Mouse (Mus musculus) mammary gland, adult 2 months (tissue): ENCODE results near the gene Zbtb38. TPM values are rescaled to one million over a fixed set of nuclear protein-coding genes. Genes with fewer than 3 reads are reported as not detected.

Experiments used
- polyA plus RNA-seq: library from polyadenylated mRNA; depleted of rRNA; stranded (reverse); fragments of >200 nt; gene quantifications from 2 replicates; pipeline ENCODE4 v1.2.3, GENCODE M21; 2012; ENCODE audit warnings: low replicate concordance; rRNA removed

Gene Zbtb38
- polyA plus RNA-seq: 9.2 and 10.3 TPM in 2 replicates

GRCm38 (mm10) chr9:96752603-96753114, at the start of gene Zbtb38:
Zbtb38 (minus strand) TSS chr9:96752831.

Other genes starting within 250 kb of the Zbtb38 start
- 0.06 TPM in 1 of 2 replicates, not detected in the other for gene Gm28729, start 227.6 kb downstream of the Zbtb38 start, polyA plus RNA-seq
- 2.0 and 3.2 TPM in 2 replicates for gene Rasa2, start 121.2 kb downstream of the Zbtb38 start, polyA plus RNA-seq
- gene Pxylp1, start 139.8 kb upstream of the Zbtb38 start, polyA plus RNA-seq: 9.7 and 11.8 TPM in 2 replicates